Mouse (Mus musculus) macrophage (primary cell): ENCODE data around the gene Ripor2. TPM values are rescaled to one million over a fixed set of nuclear protein-coding genes. Genes with fewer than 3 reads are reported as not detected.

Experiments used
- H3K27ac ChIP-seq: fragments of 350-480 bp; formaldehyde crosslinking; 2 replicates; pipeline ENCODE4 v1.9.0; 2021
- H3K36me3 ChIP-seq: fragments of 350-480 bp; formaldehyde crosslinking; 2 replicates; pipeline ENCODE4 v1.9.0; 2021; ENCODE audit errors: inconsistent target
- H3K4me3 ChIP-seq: fragments of 350-480 bp; formaldehyde crosslinking; 2 replicates; pipeline ENCODE4 v1.9.0; 2021; ENCODE audit errors: inconsistent target
- H3K79me2 ChIP-seq: fragments of 350-480 bp; formaldehyde crosslinking; 2 replicates; pipeline ENCODE4 v1.9.0; 2021; ENCODE audit errors: inconsistent target
- WGBS: methylation state at CpG from one replicate; pipeline ENCODE4 v1.1.7; 2026; ENCODE audit warnings: inconsistent platforms; ENCODE audit not compliant: missing documents; 5-methylcytosine and 5-hydroxymethylcytosine counted together
- polyA plus RNA-seq: library from polyadenylated mRNA; stranded (reverse); fragments of 250-400 nt; gene quantifications from 3 replicates; pipeline ENCODE4 v1.2.4, GENCODE M21; 2018; ENCODE audit warnings: inconsistent platforms

Ripor2 gene
- polyA plus RNA-seq, 1 experiment from 2014 or later, result 0.46 TPM

DNA sequence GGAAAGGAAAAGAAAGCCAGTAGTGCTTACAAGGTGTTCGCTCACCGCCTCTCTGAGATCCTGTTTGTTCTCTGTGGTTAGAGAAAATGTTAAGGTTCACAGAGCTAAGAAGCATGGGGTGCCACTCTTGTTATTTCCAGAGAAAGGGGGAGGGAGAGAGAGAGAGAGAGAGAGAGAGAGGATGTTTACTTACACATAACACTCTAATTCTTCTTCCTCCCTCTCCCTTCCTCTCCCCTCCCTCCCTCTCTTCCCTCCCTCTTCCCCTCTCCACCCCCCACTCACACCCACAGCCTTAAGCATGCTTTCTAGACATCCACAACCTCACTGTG is 35.8 kb downstream of the Ripor2 start:
- Histone ChIP-seq H3K36me3 (no peaks in the 10 kb centered on the region), H3K27ac (no peak overlapping the region), H3K79me2 (peaks cover 16% of the 10 kb centered on the region; the same call in 1 of the 2 replicates), H3K4me3 (no peak overlapping the region)
- 59% methylated on average over 2 of the region's 2 CpGs for WGBS

DNA sequence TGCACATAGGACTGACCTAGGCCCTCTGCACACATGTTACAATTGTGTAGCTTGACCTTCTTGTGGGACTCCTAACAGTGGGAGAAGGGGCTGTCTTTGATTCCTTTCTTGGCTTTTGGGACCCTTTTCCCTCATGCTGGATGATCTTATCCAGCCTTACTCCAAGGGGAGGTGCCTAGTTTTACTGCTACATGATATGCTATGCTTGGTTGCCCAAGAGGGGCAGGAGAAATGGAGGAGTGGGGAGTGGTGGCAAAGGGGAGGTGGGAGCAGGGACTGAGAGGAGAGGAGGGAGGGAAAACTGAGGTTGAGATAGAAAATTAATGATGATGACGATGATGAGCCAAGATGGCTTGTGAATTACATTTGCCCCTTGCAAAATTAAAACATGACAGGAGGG is 37.7 kb downstream of the Ripor2 start:
- Histone ChIP-seq H3K36me3 (no peaks in the 10 kb centered on the region), H3K4me3 (no peak overlapping the region), H3K27ac (no peak overlapping the region), H3K79me2 (peaks cover 24% of the 10 kb centered on the region; the same call in 1 of the 2 replicates)
- 100% methylated on average over 1 of the region's 1 CpGs for WGBS

DNA sequence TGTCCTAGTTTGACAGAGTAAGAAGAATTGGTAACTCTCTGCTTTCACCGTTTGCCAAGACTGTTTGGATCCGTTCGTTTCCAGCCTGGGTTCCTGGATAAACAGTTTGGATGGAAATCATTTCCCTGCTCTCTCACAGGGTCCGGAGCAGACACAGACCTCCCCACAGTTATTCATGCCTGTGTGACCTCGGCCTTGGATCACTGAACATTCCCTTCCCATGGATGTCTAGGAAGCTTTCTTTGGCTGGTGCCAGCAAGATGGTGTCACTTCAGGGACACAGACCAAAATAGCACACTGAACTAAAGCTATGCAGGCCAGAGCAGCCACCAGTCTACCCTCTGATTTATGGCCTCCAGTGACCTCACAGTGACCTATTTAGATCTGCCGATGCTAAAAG is 38.5 kb downstream of the Ripor2 start:
- no peak overlapping the region for H3K4me3 ChIP-seq
- peaks cover 27% of the 10 kb centered on the region; the same call in 1 of the 2 replicates for H3K79me2 ChIP-seq
- H3K36me3 ChIP-seq, result no peaks in the 10 kb centered on the region
- H3K27ac ChIP-seq, result 0 out of 2 replicates have a peak overlapping the region, but pooled peaks have one; percentile 4
- 70% methylated on average over 6 of the region's 6 CpGs for WGBS

DNA sequence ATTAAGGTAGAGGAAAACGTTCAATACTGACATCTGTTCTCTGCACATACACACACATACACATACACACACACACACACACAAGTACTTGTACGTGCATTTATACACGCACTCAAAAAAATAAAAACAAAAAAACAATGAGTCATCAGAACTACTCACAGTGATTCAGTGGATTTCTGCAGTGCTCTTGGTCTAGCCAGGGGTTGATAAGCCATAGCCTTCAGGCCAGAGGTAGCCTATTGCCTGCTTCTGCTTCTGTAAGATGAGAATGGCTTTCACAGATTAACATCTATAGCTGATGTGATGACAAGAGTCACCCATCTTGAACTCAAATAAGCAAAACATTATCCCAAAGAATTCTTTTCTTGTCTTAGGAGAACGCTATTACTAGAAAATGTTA is 41.6 kb downstream of the Ripor2 start:
- no peak overlapping the region for H3K27ac ChIP-seq
- H3K36me3 ChIP-seq, result no peaks in the 10 kb centered on the region
- peaks cover 30% of the 10 kb centered on the region; the same call in 1 of the 2 replicates for H3K79me2 ChIP-seq
- WGBS, result 90% methylated on average over 4 of the region's 4 CpGs
- no peak overlapping the region for H3K4me3 ChIP-seq

DNA sequence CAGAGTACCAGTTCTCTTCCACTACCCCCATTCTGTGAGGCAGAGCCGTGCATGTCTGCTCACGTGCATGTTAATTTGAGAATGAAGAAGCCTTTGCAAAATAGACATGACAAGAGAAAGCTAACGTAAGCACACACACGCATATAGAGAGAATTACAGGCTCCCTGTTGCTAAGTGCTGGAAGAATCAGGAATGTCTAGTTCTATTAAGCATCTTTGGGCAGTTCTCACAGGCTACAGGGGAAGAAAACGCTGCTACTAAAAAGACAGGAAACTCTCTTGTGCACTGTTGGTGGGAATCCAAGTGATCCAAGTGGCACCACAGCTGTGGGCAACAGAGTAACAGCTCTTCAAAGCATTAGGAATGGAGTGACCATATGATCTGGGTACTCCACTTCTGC is 43.1 kb downstream of the Ripor2 start:
- Histone ChIP-seq H3K36me3 (no peaks in the 10 kb centered on the region), H3K4me3 (no peak overlapping the region), H3K27ac (no peak overlapping the region), H3K79me2 (peaks cover 23% of the 10 kb centered on the region; the same call in 1 of the 2 replicates)
- WGBS, result 80% methylated on average over 5 of the region's 5 CpGs

DNA sequence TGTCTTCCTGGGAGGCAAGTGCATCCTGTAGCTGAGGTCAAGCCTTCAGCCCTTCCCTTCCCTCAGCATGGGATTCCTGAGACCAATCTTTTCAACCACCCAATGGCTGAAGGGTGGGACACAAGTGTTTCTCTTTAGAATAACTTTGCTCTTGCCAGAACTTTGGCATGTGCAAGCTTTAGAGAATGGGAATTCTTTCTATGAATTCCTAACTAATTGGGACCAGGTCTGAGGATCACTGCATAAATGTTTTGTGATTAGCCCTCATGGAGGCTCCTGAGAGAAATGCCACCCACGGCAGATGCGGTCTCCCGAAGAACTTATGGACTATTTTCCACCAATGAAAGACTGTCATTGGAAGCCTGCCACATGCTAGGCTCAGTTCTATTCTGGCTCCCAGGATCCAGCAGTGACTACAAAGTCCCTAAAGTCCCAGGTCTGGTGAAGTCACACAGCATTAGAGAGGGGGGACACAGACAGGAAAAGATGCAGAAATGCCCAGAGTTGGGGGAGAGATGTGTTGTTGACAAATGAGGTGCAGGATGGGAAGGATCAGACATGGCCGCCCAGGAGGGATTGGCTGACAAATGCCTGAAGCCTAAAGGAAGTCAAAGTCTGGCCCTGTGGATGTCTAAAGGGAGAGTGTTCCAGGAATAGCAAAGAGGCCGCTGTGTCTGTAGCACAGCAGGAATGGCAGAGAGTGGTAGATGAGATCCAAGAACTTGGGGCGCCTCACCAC is 44.9 kb downstream of the Ripor2 start:
- Histone ChIP-seq H3K79me2 (peaks cover 23% of the 10 kb centered on the region; the same call in 1 of the 2 replicates), H3K27ac (no peak overlapping the region), H3K4me3 (no peak overlapping the region), H3K36me3 (no peaks in the 10 kb centered on the region)
- 96% methylated on average over 5 of the region's 6 CpGs for WGBS

DNA sequence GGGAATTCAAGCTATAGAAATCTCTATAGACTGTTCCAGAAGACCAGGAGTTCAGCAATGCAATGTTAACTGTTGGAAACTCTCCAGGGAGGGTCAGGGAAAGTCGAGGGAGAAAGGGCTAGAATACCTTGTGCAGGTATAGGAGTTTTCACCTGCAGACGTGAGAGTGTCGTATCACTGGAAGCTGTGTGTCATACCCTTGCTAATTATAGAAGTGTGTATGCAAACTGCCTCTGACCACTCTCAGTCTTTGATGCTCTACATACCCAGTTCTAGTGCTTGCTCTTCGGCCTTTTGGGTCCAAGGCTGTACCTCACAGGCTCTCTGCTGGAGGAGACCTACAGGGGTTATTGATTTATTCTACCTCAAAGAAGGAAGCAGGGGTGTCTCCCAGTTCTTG is 46.2 kb downstream of the Ripor2 start:
- 93% methylated on average over 4 of the region's 4 CpGs for WGBS
- Histone ChIP-seq H3K4me3 (no peak overlapping the region), H3K36me3 (no peaks in the 10 kb centered on the region), H3K79me2 (peaks cover 23% of the 10 kb centered on the region; the same call in 1 of the 2 replicates), H3K27ac (no peak overlapping the region)

DNA sequence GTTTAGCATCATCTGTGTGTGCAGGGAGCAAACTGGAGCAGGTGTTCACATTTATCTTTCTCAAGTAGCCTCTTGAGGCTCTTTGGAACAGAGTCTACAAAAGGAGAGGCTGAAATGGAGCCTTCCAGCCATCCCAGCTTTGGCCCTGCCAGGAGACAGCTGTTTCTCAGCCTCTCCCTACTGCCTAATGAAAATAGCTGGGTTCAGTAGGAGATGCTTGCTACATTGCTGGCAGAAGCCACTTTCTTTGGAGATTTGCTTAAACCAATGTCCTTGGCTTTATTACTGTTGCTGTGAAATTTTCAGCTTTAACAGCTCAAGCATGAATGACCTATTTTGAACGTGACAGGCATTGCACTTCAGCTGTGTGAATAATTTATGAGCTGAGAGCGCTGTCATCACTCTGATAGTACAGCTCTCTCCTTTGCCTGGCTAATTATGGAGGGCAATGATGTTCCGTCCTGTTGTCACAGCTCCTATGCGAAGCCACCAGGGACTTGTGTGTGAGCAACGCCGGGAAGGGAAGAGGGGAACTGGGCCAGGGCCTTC is 47.2 kb downstream of the Ripor2 start:
- Histone ChIP-seq H3K79me2 (peaks cover 21% of the 10 kb centered on the region; the same call in 1 of the 2 replicates), H3K4me3 (no peak overlapping the region), H3K27ac (no peak overlapping the region), H3K36me3 (no peaks in the 10 kb centered on the region)
- 92% methylated on average over 6 of the region's 6 CpGs for WGBS

DNA sequence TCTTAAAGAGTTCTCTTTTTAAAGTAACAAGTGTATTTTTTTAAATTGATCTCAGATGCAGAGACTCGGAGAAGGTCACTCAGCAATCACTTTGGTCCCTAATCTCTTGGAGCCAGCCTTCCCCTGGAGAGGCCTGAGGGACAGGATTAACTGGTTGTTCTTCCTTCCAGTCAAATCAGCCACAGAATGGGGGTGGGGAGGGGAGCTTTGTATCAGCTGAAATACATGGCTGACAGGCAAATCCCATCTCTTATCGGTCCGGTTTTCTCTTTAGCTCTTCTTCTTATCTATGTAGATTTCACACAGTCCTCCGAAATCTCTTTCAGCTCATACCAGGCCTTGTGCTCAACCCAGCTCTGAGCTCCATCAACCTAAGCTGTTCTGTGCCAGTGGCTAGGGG is 48.4 kb downstream of the Ripor2 start:
- Histone ChIP-seq H3K36me3 (no peaks in the 10 kb centered on the region), H3K27ac (no peak overlapping the region), H3K79me2 (peaks cover 9% of the 10 kb centered on the region; the same call in 1 of the 2 replicates), H3K4me3 (no peak overlapping the region)
- 94% methylated on average over 4 of the region's 4 CpGs for WGBS

DNA sequence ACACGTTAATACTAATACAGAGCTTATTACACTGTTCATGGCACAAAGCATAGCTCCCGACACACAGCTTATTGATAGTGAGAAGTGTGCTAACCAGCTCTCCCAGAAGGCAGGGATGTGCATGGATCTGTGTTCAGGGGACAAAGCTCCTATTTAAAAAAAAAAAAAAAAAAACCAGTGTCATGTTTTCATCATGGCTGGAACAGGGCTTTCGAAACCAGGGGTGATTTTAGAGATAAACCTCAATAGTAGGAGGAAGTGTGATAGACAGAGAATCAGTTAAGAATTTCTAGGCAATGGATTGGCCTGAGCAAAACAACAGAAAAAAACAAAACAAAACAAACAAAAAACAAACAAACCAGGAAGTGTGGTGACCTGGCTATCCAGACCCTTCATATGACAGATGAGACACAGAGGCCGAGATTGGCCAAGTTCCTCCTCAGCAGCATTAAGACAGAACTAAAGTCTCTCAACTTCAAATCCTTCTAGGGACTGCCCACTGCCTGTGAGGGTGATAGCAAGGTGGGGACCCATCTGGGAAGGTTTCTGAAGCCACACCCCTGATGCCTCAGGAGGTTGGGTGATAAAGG is 51.1 kb downstream of the Ripor2 start:
- Histone ChIP-seq H3K36me3 (no peaks in the 10 kb centered on the region), H3K4me3 (no peak overlapping the region), H3K27ac (0 out of 2 replicates have a peak overlapping the region, but pooled peaks have one; percentile 7), H3K79me2 (no peaks in the 10 kb centered on the region; the same call in 1 of the 2 replicates)
- 54% methylated on average over 4 of the region's 4 CpGs for WGBS

DNA sequence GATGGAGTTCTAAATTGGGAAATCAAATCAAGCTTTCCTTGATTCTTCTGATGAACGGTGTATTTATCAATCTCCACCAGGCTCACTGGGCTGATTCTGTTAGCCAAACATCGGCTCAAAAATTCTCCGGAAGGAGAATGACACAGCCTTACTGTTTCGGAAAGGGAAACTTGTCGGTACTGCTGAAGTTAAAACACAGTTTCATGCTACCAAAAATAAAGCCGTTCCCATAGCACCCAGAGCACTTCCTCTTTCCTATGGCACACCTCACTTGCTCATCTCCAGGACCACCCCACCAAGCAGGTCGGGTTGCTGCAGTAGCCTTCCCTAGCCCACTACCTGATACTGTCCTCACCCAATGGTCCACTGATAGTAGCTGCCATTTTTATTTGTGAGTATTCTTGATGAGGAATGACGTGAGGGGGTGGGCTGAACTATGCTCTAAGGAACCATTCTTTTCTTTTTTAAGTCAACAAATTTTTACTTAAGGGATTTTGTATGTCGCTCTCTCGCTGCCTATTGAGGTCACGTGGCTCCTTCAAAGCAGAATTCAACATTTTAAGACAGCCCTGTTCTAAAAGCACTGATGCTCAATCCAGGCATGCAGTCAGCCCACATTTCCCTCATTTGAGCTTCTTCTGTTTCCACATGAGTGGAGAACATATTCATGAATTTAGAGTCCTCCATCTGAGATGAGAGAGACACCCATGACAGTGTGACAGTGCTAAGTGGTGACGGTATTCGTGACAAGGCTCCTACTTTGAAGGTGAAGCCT is 52.5 kb downstream of the Ripor2 start:
- no peaks in the 10 kb centered on the region for H3K79me2 ChIP-seq
- 43% methylated on average over 13 of the region's 13 CpGs for WGBS
- H3K36me3 ChIP-seq, result no peaks in the 10 kb centered on the region
- no peak overlapping the region for H3K4me3 ChIP-seq
- peak overlapping the region; percentile 10; the same call in 1 of the 2 replicates for H3K27ac ChIP-seq

DNA sequence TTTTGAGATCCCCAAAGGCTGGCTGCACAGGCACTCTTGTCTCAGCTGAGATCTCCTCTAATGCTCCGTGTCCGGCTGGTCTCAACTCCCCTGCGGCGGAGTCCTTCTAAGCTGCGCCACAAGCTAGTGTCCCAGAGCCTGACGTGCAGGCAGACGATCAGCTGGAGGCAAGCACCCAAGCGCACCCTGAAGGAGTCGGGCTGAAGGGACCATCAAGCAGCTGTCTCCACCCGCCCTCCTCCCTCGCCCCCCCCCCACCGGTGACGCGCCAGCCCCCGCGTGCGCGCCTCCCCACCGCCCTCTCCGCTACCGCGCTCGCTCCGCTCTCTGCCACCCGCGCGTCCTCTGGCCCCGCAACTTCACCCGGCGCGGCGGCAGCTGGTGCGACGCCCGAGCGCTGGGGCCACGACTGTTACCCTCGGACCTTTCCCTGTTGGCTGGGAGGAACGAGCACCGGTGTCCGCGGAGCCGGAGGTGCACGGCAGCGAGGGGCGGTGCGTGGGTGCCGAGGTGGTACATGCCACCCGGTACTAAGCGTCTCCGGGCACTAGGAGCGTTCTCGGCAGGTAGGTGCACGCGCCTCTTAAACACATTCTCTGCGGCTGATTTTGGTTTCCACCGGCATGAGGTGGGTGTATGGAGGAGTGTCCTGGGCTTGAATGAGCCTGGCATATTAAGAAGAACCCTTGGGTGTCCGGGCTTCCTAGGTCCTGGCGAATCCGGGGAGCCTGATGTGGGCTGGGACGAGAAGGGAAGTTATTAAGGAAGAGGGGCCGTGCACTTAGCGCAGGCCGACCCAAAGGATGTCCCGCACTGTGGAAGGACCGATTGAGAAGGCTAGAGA is 56.6 kb downstream of the Ripor2 start:
- 4% methylated on average over 61 of the region's 66 CpGs for WGBS
- H3K79me2 ChIP-seq, result no peaks in the 10 kb centered on the region
- H3K27ac ChIP-seq, result no peak overlapping the region
- H3K4me3 ChIP-seq, result peak overlapping the region; percentile 42
- H3K36me3 ChIP-seq, result no peaks in the 10 kb centered on the region

DNA sequence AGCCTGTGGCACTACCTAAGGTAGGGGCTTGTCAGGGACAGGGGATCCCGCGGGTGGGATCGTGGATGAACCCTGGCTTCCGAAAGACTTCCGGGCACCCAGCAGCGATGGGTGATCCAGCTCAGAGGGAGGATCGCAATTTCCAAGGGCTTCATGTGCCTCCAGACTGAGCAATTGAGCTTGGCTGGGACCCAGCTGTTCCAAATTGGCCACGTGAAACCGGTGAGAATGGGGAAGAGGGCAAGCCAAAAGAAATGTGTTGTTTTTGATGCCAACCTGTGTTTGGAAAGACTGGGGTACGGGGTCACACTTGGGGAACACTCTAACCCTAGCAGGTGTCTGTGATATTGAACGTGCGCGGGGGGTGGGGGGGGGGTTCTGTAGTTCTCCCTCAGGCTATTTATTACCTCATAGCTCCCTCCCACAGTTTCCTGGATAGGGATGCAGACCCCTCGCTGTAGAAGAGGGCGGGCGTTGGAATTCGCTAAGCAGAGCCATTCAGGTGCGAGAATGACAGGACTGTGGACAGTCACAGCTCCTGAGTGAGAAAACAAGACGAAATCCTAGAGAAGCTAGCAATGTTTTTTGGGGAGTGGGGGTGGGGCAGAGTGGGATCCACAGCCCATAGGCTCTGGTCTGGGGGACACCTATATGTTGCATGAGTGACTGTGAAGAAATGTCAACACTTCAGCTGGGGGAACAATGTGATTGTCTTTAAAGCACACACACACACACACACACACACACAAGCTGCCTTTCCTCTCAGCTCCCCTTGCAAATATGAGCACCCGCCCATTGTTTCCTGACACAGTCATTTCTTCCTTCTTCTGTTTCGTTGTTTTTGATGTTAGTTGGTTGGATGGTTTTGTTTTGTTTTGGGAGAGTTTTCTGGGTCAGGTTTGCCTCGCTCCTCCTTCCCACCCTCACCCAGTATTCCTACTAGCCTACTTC is 57.5 kb downstream of the Ripor2 start:
- H3K79me2 ChIP-seq, result no peaks in the 10 kb centered on the region
- no peaks in the 10 kb centered on the region for H3K36me3 ChIP-seq
- H3K27ac ChIP-seq, result peak overlapping the region; percentile 59
- H3K4me3 ChIP-seq, result peak overlapping the region; percentile 42
- WGBS, result 14% methylated on average over 21 of the region's 22 CpGs
